Mouse (Mus musculus): ENCODE measurements around the gene Hist1h4k.
"Not testable (repeated sequence)": the region's sequence is repeated elsewhere in the genome, so short reads cannot be mapped to it uniquely, and the experiment has no call there.

DNA sequence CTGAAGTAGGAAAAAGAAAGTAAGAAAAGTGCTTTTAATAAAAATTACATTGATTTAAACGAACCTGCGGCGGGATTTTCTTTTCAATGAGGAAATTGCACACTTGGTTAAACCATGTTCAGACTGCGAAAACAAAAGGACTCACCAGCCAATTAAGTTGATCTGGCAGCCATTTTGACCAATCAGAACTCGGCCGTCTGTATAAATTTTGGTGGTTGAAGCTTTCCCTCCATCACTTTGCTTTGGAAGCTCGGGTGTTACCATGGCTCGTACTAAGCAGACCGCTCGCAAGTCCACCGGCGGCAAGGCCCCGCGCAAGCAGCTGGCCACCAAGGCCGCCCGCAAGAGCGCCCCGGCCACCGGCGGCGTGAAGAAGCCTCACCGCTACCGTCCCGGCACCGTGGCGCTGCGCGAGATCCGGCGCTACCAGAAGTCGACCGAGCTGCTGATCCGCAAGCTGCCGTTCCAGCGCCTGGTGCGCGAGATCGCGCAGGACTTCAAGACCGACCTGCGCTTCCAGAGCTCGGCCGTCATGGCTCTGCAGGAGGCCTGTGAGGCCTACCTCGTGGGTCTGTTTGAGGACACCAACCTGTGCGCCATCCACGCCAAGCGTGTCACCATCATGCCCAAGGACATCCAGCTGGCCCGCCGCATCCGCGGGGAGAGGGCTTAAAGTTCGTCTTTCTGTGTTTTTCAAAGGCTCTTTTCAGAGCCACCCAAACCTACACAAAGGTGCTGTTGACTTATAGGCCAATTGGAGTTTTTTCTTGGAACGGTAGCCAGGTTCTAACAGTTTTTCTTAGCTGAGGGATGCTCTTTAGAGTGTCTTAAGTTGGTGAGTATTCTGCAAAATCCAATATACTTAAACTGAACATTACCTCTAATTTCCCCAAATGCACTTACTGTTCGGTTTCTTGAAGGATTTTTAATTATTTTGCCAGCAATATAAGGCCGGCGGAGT, 32.6 kb downstream of the Hist1h4k start, which contains the start of gene Hist1h3h:
- peak; percentile 52; the same call in 1 of the 2 replicates for TF ChIP-seq POLR2A (IDR thresholded peaks at IDR 0.05; ENCODE audit: low read depth, low read length)
- not testable (repeated sequence) for TF ChIP-seq CTCF (IDR thresholded peaks at IDR 0.05; ENCODE audit: extremely low read depth, insufficient read length, insufficient replicate concordance, low read depth, low read length)
